Mouse (Mus musculus) MEL (cell line): ENCODE measurements around the gene Rybp. TPM values are rescaled to one million over a fixed set of nuclear protein-coding genes. Genes with fewer than 3 reads are reported as not detected.

Experiments
- DNase-seq: peaks from one replicate; pipeline ENCODE4 v3.0.0; 2011; ENCODE audit warnings: low read depth, low spot score
- H3K27ac ChIP-seq: 2 replicates; pipeline ENCODE4 v1.5.1; 2012; ENCODE audit warnings: low read depth, mild to moderate bottlenecking, control low read depth, low read length, moderate library complexity; ENCODE audit not compliant: control insufficient read depth
- H3K27me3 ChIP-seq, 2 experiments: fragments of 150-350 bp in 1 of 2; sonication (generic) in 1 of 2; 2 replicates each; pipeline ENCODE4 v1.6.1; 2012; ENCODE audit warnings: low read length in 2 of 2, mild to moderate bottlenecking in 2 of 2, improper control_type of control experiment in 1 of 2, moderate library complexity in 1 of 2; ENCODE audit not compliant: insufficient read depth in 2 of 2, control insufficient read depth in 1 of 2
- H3K36me3 ChIP-seq, 2 experiments: 2 replicates each; pipeline ENCODE4 v1.6.1; 2012 to 2014; ENCODE audit warnings: low read length in 2 of 2, improper control_type of control experiment in 1 of 2, inconsistent platforms in 1 of 2, mild to moderate bottlenecking in 1 of 2; ENCODE audit not compliant: insufficient read depth in 2 of 2, control insufficient read depth in 1 of 2
- H3K4me1 ChIP-seq, 2 experiments: fragments of 150-350 bp in 1 of 2; sonication (generic) in 1 of 2; 2 replicates each; pipeline ENCODE4 v1.6.1; 2012; ENCODE audit warnings: low read length in 2 of 2, improper control_type of control experiment in 1 of 2, mild to moderate bottlenecking in 1 of 2; ENCODE audit not compliant: insufficient read depth in 2 of 2, control insufficient read depth in 1 of 2
- H3K4me3 ChIP-seq, 2 experiments: fragments of 150-350 bp in 1 of 2; sonication (generic) in 1 of 2; 2 replicates each; pipeline ENCODE4 v1.5.1; 2012; ENCODE audit warnings: low read depth in 2 of 2, low read length in 2 of 2, mild to moderate bottlenecking in 2 of 2, moderate library complexity in 2 of 2, control low read depth in 1 of 2, improper control_type of control experiment in 1 of 2; ENCODE audit not compliant: control insufficient read depth in 1 of 2, insufficient read depth in 1 of 2
- H3K79me2 ChIP-seq: 2 replicates; pipeline ENCODE4 v1.6.1; 2012; ENCODE audit warnings: mild to moderate bottlenecking, low read length, moderate library complexity; ENCODE audit not compliant: control insufficient read depth, poor library complexity, insufficient read depth
- H3K9ac ChIP-seq: 2 replicates; pipeline ENCODE4 v1.6.1; 2012; ENCODE audit warnings: low read depth, mild to moderate bottlenecking, control low read depth, low read length, moderate library complexity; ENCODE audit not compliant: control insufficient read depth, poor library complexity, severe bottlenecking
- H3K9me3 ChIP-seq: fragments of 150-350 bp; sonication (generic); replicated peaks from 2 replicates; pipeline ENCODE4 v1.6.1; 2012; ENCODE audit warnings: mild to moderate bottlenecking, low read length, improper control_type of control experiment, moderate library complexity; ENCODE audit not compliant: insufficient read depth
- BHLHE40 ChIP-seq: IDR thresholded peaks from 2 replicates; pipeline ENCODE4 v1.6.1; 2012; ENCODE audit warnings: low read depth, mild to moderate bottlenecking, inconsistent platforms, low read length, improper control_type of control experiment, borderline replicate concordance
- CHD2 ChIP-seq: IDR thresholded peaks from 2 replicates; pipeline ENCODE4 v1.6.1; 2011; ENCODE audit warnings: low read length, improper control_type of control experiment
- CTCF ChIP-seq, 3 experiments: IDR thresholded peaks in 2 of 3; conservative IDR thresholded peaks in 1 of 3; 2 replicates each; pipeline ENCODE4 v1.5.1; 2011 to 2012; ENCODE audit warnings: low read length in 3 of 3, low read depth in 2 of 3, mild to moderate bottlenecking in 2 of 3, improper control_type of control experiment in 1 of 3, inconsistent platforms in 1 of 3, mixed read lengths in 1 of 3, moderate library complexity in 1 of 3; ENCODE audit not compliant: control insufficient read depth in 1 of 3, insufficient read depth in 1 of 3, poor library complexity in 1 of 3, severe bottlenecking in 1 of 3
- E2F4 ChIP-seq: IDR thresholded peaks from 2 replicates; pipeline ENCODE4 v1.6.1; 2011; ENCODE audit warnings: low read depth, low read length, improper control_type of control experiment, borderline replicate concordance
- EP300 ChIP-seq, 2 experiments: IDR thresholded peaks; 2 replicates each; pipeline ENCODE4 v1.6.1; 2011; ENCODE audit warnings: improper control_type of control experiment in 2 of 2, low read length in 2 of 2, low read depth in 1 of 2, mild to moderate bottlenecking in 1 of 2
- ETS1 ChIP-seq: IDR thresholded peaks from 2 replicates; pipeline ENCODE4 v1.6.1; 2012; ENCODE audit warnings: low read depth, mild to moderate bottlenecking, inconsistent platforms, low read length, improper control_type of control experiment, moderate library complexity
- GABPA ChIP-seq: IDR thresholded peaks from 2 replicates; pipeline ENCODE4 v1.6.1; 2012; ENCODE audit warnings: low read depth, mild to moderate bottlenecking, inconsistent platforms, low read length, improper control_type of control experiment, moderate library complexity
- HCFC1 ChIP-seq: IDR thresholded peaks from 2 replicates; pipeline ENCODE4 v1.6.1; 2012; ENCODE audit warnings: low read depth, mild to moderate bottlenecking, inconsistent platforms, low read length, improper control_type of control experiment, moderate library complexity
- KAT2A ChIP-seq: conservative IDR thresholded peaks from 2 replicates; pipeline ENCODE4 v1.6.1; 2012; ENCODE audit warnings: low read depth, low read length, improper control_type of control experiment, inconsistent platforms
- MAX ChIP-seq: IDR thresholded peaks from 2 replicates; pipeline ENCODE4 v1.6.1; 2011; ENCODE audit warnings: low read length, improper control_type of control experiment
- MAZ ChIP-seq: IDR thresholded peaks from 2 replicates; pipeline ENCODE4 v1.6.1; 2012; ENCODE audit warnings: low read depth, mild to moderate bottlenecking, inconsistent platforms, low read length, improper control_type of control experiment
- MXI1 ChIP-seq: IDR thresholded peaks from 2 replicates; pipeline ENCODE4 v1.6.1; 2011; ENCODE audit warnings: mild to moderate bottlenecking, low read depth, low read length, improper control_type of control experiment
- MYC ChIP-seq: IDR thresholded peaks from 2 replicates; pipeline ENCODE4 v1.6.1; 2011; ENCODE audit warnings: low read depth, mild to moderate bottlenecking, low read length, improper control_type of control experiment, moderate library complexity
- NELFE ChIP-seq: IDR thresholded peaks from 2 replicates; pipeline ENCODE4 v1.6.1; 2011; ENCODE audit warnings: low read depth, low read length, improper control_type of control experiment
- POLR2A ChIP-seq, 2 experiments: IDR thresholded peaks; 2 replicates each; pipeline ENCODE4 v1.6.1; 2011 to 2012; ENCODE audit warnings: low read length in 2 of 2, mild to moderate bottlenecking in 2 of 2, control low read depth in 1 of 2, improper control_type of control experiment in 1 of 2, low read depth in 1 of 2, moderate library complexity in 1 of 2; ENCODE audit not compliant: control insufficient read depth in 1 of 2, insufficient read depth in 1 of 2, poor library complexity in 1 of 2
- POLR2AphosphoS2 ChIP-seq: IDR thresholded peaks from 2 replicates; pipeline ENCODE4 v1.6.1; 2011; ENCODE audit warnings: low read length, improper control_type of control experiment
- POLR2AphosphoS5 ChIP-seq: IDR thresholded peaks from 2 replicates; pipeline ENCODE4 v1.6.1; 2012; ENCODE audit warnings: low read depth, borderline replicate concordance, mild to moderate bottlenecking, inconsistent platforms, low read length, moderate library complexity, mixed read lengths
- RAD21 ChIP-seq: IDR thresholded peaks from 2 replicates; pipeline ENCODE4 v1.6.1; 2011; ENCODE audit warnings: mild to moderate bottlenecking, low read depth, low read length, improper control_type of control experiment
- RCOR1 ChIP-seq: IDR thresholded peaks from 2 replicates; pipeline ENCODE4 v1.6.1; 2012; ENCODE audit warnings: low read depth, mild to moderate bottlenecking, inconsistent platforms, low read length, improper control_type of control experiment
- SIN3A ChIP-seq: IDR thresholded peaks from 2 replicates; pipeline ENCODE4 v1.6.1; 2012; ENCODE audit warnings: low read length, improper control_type of control experiment, inconsistent platforms
- TAL1 ChIP-seq: IDR thresholded peaks from 2 replicates; pipeline ENCODE4 v1.6.1; 2012; ENCODE audit warnings: mild to moderate bottlenecking, inconsistent platforms, low read length, moderate library complexity, mixed read lengths
- TBP ChIP-seq: IDR thresholded peaks from 2 replicates; pipeline ENCODE4 v1.8.0; 2011; ENCODE audit warnings: low read depth, low read length, improper control_type of control experiment
- TCF12 ChIP-seq: IDR thresholded peaks from 2 replicates; pipeline ENCODE4 v1.6.1; 2014; ENCODE audit warnings: low read depth, mild to moderate bottlenecking, inconsistent platforms, low read length, improper control_type of control experiment, moderate library complexity
- UBTF ChIP-seq: IDR thresholded peaks from 2 replicates; pipeline ENCODE4 v1.6.1; 2012; ENCODE audit warnings: low read depth, mild to moderate bottlenecking, inconsistent platforms, low read length, improper control_type of control experiment, moderate library complexity, borderline replicate concordance; ENCODE audit not compliant: insufficient read depth
- USF1 ChIP-seq: IDR thresholded peaks from 2 replicates; pipeline ENCODE4 v1.6.1; 2014; ENCODE audit warnings: low read depth, mild to moderate bottlenecking, inconsistent platforms, low read length, improper control_type of control experiment, moderate library complexity
- USF2 ChIP-seq, 2 experiments: IDR thresholded peaks; 2 replicates each; pipeline ENCODE4 v1.6.1; 2011 to 2012; ENCODE audit warnings: improper control_type of control experiment in 2 of 2, low read length in 2 of 2, borderline replicate concordance in 1 of 2, inconsistent platforms in 1 of 2, low read depth in 1 of 2, mild to moderate bottlenecking in 1 of 2; ENCODE audit not compliant: insufficient read depth in 1 of 2
- ZC3H11A ChIP-seq: IDR thresholded peaks from 2 replicates; pipeline ENCODE4 v1.6.1; 2012; ENCODE audit warnings: low read depth, mild to moderate bottlenecking, inconsistent platforms, low read length, improper control_type of control experiment
- ZKSCAN1 ChIP-seq: IDR thresholded peaks from 2 replicates; pipeline ENCODE4 v1.6.1; 2012; ENCODE audit warnings: low read depth, mild to moderate bottlenecking, inconsistent platforms, low read length, improper control_type of control experiment, moderate library complexity
- ZNF384 ChIP-seq: IDR thresholded peaks from 2 replicates; pipeline ENCODE4 v1.6.1; 2012; ENCODE audit warnings: low read depth, mild to moderate bottlenecking, inconsistent platforms, low read length, improper control_type of control experiment
- polyA plus RNA-seq, 2 experiments: library from polyadenylated mRNA; stranded (reverse) in 1 of 2; unstranded in 1 of 2; fragments of >175 nt in 1 of 2; fragments of >200 nt in 1 of 2; gene quantifications; 2 replicates each; pipeline versions ENCODE4 v1.2.1 to v1.2.4; 2012; ENCODE audit warnings: low replicate concordance in 2 of 2, low read depth in 1 of 2; ENCODE audit not compliant: insufficient read length in 2 of 2, insufficient read depth in 1 of 2, missing spikeins in 1 of 2
- total RNA-seq: library from RNA; depleted of rRNA; stranded (reverse); fragments of 300-350 nt; gene quantifications from 2 replicates; pipeline ENCODE4 v1.2.3, GENCODE M21; 2012

Rybp gene
- total and polyA plus RNA-seq, 3 experiments: 0.08 to 3.8 TPM; not detected in 1

- Histone ChIP-seq H3K4me3 (no peak overlapping the region), H3K4me1 (no peaks in the 10 kb centered on the region; a peak in 1 of 4 replicates), H3K36me3 (peaks cover 0 to 2% of the 10 kb centered on the region in 2 experiments; a peak in 1 of 4 replicates), H3K9ac (no peak overlapping the region), H3K79me2 (no peaks in the 10 kb centered on the region), H3K27me3 (no peaks in the 10 kb centered on the region), H3K27ac (no peak overlapping the region), H3K9me3 (no peaks in the 10 kb centered on the region)
- TF ChIP-seq MXI1 (no peak), ZKSCAN1 (no peak), UBTF (no peak), POLR2AphosphoS5 (no peak), ETS1 (no peak), BHLHE40 (no peak), RAD21 (no peak), SIN3A (no peak), E2F4 (no peak), POLR2AphosphoS2 (no peak), USF1 (no peak), RCOR1 (no peak), CHD2 (no peak), TBP (no peak), MAX (no peak), HCFC1 (no peak)
- no peak for DNase-seq
Observed at GRCm38 (mm10) chr6:100197102-100197501, 90.2 kb downstream of the Rybp start.

GRCm38 (mm10) chr6:100195870-100196409 lies 91.3 kb downstream of the Rybp start:
- no peak overlapping the region for H3K4me3 ChIP-seq
- no peaks in the 10 kb centered on the region for H3K79me2 ChIP-seq
- no peaks in the 10 kb centered on the region for H3K27me3 ChIP-seq
- peaks cover 0 to 2% of the 10 kb centered on the region in 2 experiments; a peak in 1 of 4 replicates for H3K36me3 ChIP-seq
- H3K9ac ChIP-seq: no peak overlapping the region
- no peak overlapping the region for H3K27ac ChIP-seq
- H3K4me1 ChIP-seq: no peaks in the 10 kb centered on the region; a peak in 1 of 4 replicates
- no peak for DNase-seq
- TF ChIP-seq USF1 (no peak), POLR2AphosphoS5 (no peak), CTCF (IDR thresholded peaks at IDR 0.05 in 2 of 3, conservative IDR thresholded peaks at IDR 0.05 in 1 of 3; ENCODE audit: control insufficient read depth in 1 of 3, insufficient read depth in 1 of 3, low read depth in 2 of 3, low read length in 3 of 3, poor library complexity in 1 of 3, severe bottlenecking in 1 of 3) (no peak), CHD2 (no peak), EP300 (IDR thresholded peaks at IDR 0.05; ENCODE audit: low read depth in 1 of 2, low read length in 2 of 2) (no peak), POLR2A (IDR thresholded peaks at IDR 0.05; ENCODE audit: control insufficient read depth in 1 of 2, insufficient read depth in 1 of 2, low read depth in 1 of 2, low read length in 2 of 2, poor library complexity in 1 of 2) (no peak), KAT2A (no peak), ZC3H11A (no peak), GABPA (no peak), ZKSCAN1 (no peak), MAZ (no peak), NELFE (no peak), TAL1 (no peak), TCF12 (no peak), MYC (no peak), ZNF384 (no peak), USF2 (IDR thresholded peaks at IDR 0.05; ENCODE audit: borderline replicate concordance in 1 of 2, insufficient read depth in 1 of 2, low read depth in 1 of 2, low read length in 2 of 2) (no peak)
- no peaks in the 10 kb centered on the region for H3K9me3 ChIP-seq
